ENCODE assay signal across 14 mouse cellular contexts in genomic region chr4:142887876-142888275, GRCm38 (mm10).
DNase-seq lines count a peak whose midpoint lies in the region; ATAC-seq lines count a peak whose summit lies in the region.
"Had no signal": no experiment of that assay in that cellular context is flagged by ENCODE, and none has a peak within 500 bp of the region (broad histone marks: within the 10 kb centered on the region; RNA-seq: fewer than 3 reads in every experiment).

No protein-coding gene starts in this region.

- no peak for DNase-seq in hindbrain, embryonic 14.5 days (ENCODE audit: low spot score)
- peak; percentile 24 for DNase-seq in retina, postnatal 1 day
- DNase-seq in retina, embryonic 14.5 days (ENCODE audit: low spot score): no peak
- peak; percentile 17 to 50 for DNase-seq in frontal cortex, postnatal 14 days (ENCODE audit: low spot score in 2 of 2)
- peak; percentile 77 for DNase-seq in telencephalon, adult 2 months (ENCODE audit: low read depth, low spot score)
- no peak for DNase-seq in testis, postnatal 10 days (ENCODE audit: low spot score)
- DNase-seq: adrenal gland, adult 8-10 months; midbrain, embryonic 14.5 days had no signal

- no peaks in the 10 kb centered on the region for H3K27me3 ChIP-seq in hindbrain, embryonic 16.5 days (replicated peaks; ENCODE audit: control insufficient read depth, insufficient read depth, low read length)
- H3K27me3 ChIP-seq in hindbrain, embryonic 14.5 days (ENCODE audit: control insufficient read depth, insufficient read depth, low read length): no peaks in the 10 kb centered on the region
- H3K27me3 ChIP-seq: embryonic facial prominence, embryonic 15.5 days; hindbrain, embryonic 15.5 days; neural tube, embryonic 12.5 days had no signal

- H3K4me3 ChIP-seq in hindbrain, embryonic 16.5 days (ENCODE audit: low read length): no peak overlapping the region
- no peak overlapping the region for H3K4me3 ChIP-seq in hindbrain, embryonic 14.5 days (replicated peaks; ENCODE audit: low read length)
- H3K4me3 ChIP-seq: embryonic facial prominence, embryonic 15.5 days; hindbrain, embryonic 15.5 days; kidney, embryonic 15.5 days; neural tube, embryonic 12.5 days had no signal

- WGBS in hindbrain, embryonic 16.5 days: 49% methylated on average over 6 of the region's 6 CpGs
- 55% methylated on average over 6 of the region's 6 CpGs for whole genome bisulfite sequencing in hindbrain, embryonic 14.5 days

- no peak overlapping the region for H3K4me2 ChIP-seq in hindbrain, embryonic 16.5 days (ENCODE audit: low read length)
- no peak overlapping the region for H3K4me2 ChIP-seq in hindbrain, embryonic 14.5 days (replicated peaks)
- H3K4me2 ChIP-seq: embryonic facial prominence, embryonic 15.5 days; heart, embryonic 11.5 days; hindbrain, embryonic 15.5 days; kidney, embryonic 15.5 days; neural tube, embryonic 12.5 days had no signal

- no peaks in the 10 kb centered on the region; the same call in 1 of the 2 replicates for H3K9me3 ChIP-seq in hindbrain, embryonic 16.5 days (ENCODE audit: control insufficient read depth, low read length)
- 0 out of 2 replicates have a peak, but pooled peaks cover 3% of the 10 kb centered on the region for H3K9me3 ChIP-seq in hindbrain, embryonic 14.5 days (ENCODE audit: control insufficient read depth, low read length)
- H3K9me3 ChIP-seq: embryonic facial prominence, embryonic 15.5 days; hindbrain, embryonic 15.5 days; kidney, embryonic 15.5 days; neural tube, embryonic 12.5 days had no signal

- no peaks in the 10 kb centered on the region for H3K36me3 ChIP-seq in hindbrain, embryonic 16.5 days (ENCODE audit: control insufficient read depth, insufficient read depth, low read length)
- no peaks in the 10 kb centered on the region for H3K36me3 ChIP-seq in hindbrain, embryonic 14.5 days (replicated peaks; ENCODE audit: control insufficient read depth, insufficient read depth)
- H3K36me3 ChIP-seq: embryonic facial prominence, embryonic 15.5 days; hindbrain, embryonic 15.5 days; kidney, embryonic 15.5 days; neural tube, embryonic 12.5 days had no signal

- ATAC-seq in hindbrain, embryonic 16.5 days: no peak
- ATAC-seq in hindbrain, embryonic 14.5 days (ENCODE audit: low FRiP score): no peak

- H3K9ac ChIP-seq in hindbrain, embryonic 16.5 days (ENCODE audit: low read depth, low read length): no peak overlapping the region
- H3K9ac ChIP-seq in hindbrain, embryonic 14.5 days: no peak overlapping the region
- H3K9ac ChIP-seq: embryonic facial prominence, embryonic 15.5 days; hindbrain, embryonic 15.5 days; kidney, embryonic 15.5 days; neural tube, embryonic 12.5 days had no signal

- H3K4me1 ChIP-seq in hindbrain, embryonic 16.5 days (ENCODE audit: control insufficient read depth, insufficient read depth, low read depth, low read length): peaks cover 4% of the 10 kb centered on the region; the same call in 1 of the 2 replicates
- H3K4me1 ChIP-seq in hindbrain, embryonic 14.5 days (replicated peaks; ENCODE audit: control insufficient read depth, insufficient read depth, low read length): 0 out of 2 replicates have a peak, but pooled peaks cover 6% of the 10 kb centered on the region
- H3K4me1 ChIP-seq: embryonic facial prominence, embryonic 15.5 days; kidney, embryonic 15.5 days; neural tube, embryonic 12.5 days had no signal

- 0 out of 2 replicates have a peak overlapping the region, but pooled peaks have one; percentile 0 for H3K27ac ChIP-seq in hindbrain, embryonic 16.5 days (ENCODE audit: low read depth, low read length)
- H3K27ac ChIP-seq in hindbrain, embryonic 14.5 days: no peak overlapping the region
- H3K27ac ChIP-seq: embryonic facial prominence, embryonic 15.5 days; hindbrain, embryonic 15.5 days; kidney, embryonic 15.5 days; neural tube, embryonic 12.5 days had no signal

Comparison
In these comparisons a context has a peak if more than half of its experiments do, and no peak if none do; other contexts are left out.
1. DNase-seq: peak in retina, postnatal 1 day (single experiment), frontal cortex, postnatal 14 days (2 of 2) and telencephalon, adult 2 months (single experiment); none in hindbrain, embryonic 14.5 days (single experiment), retina, embryonic 14.5 days (single experiment) and testis, postnatal 10 days (single experiment).